Mouse (Mus musculus) effector memory CD4-positive, alpha-beta T cell, adult 7 months (primary cell): ENCODE results near the gene Gm18596. TPM values are rescaled to one million over a fixed set of nuclear protein-coding genes. Genes with fewer than 3 reads are reported as not detected.

Experiments used
- polyA plus RNA-seq: library from polyadenylated mRNA; unstranded; fragments of 100-300 nt; shearing (Covaris generic); gene quantifications from one replicate; pipeline ENCODE4 v1.2.1, GENCODE M21; 2017

The Gm18596 gene
- not detected for polyA plus RNA-seq

DNA sequence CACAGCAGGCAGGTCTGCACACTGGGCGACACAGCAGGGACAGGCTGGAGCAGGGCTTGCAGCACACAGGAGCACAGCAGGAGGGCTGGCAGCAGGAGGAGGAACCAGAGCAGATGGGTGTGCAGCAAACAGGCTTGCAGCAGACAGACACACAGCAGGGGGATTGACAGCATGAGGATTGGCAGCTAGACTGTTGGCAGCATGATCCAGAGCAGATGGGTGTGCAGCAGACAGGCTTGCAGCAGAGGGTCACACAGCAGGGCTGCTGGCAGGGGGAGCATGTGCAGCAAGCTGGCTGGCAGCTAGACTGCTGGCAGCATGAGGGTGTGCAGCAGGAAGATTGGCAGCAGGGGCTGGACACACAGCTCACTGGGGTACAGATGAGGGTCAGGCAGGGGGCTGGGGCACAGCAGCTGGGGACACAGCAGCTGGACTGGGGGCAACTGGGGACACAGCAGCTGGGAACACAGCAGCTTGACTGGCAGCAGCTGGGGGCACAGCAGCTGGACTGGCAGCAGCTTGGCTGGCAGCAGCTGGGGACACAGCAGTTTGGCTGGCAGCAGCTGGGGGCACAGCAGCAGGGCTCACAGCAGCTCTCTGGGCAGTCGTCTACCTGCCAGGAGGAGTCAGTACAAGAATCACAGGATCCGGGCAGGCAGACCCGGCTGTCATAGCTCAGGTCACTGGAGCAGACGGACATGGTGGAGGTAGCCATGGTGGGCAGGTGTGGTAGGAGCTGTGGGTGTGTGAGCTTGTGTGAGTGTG is at the start of gene Gm18596:
Gm18596 (minus strand) TSS at position 715 of the 765 bp plus-strand sequence.

DNA sequence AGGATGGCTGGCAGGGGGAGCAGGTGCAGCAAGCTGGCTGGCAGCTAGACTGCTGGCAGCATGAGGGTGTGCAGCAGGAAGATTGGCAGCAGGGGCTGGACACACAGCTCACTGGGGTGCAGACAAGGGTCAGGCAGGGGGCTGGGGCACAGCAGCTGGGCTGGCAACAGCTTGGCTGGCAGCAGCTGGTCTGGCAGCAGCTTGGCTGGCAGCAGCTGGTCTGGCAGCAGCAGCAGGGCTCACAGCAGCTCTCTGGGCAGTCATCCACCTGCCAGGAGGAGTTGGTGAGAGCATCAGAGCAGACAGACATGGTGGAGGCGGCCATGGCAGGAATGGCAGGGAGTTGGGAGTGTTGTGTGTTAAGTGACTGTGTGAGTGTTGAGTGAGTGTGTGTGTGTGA is 45.4 kb upstream of the Gm18596 start, which contains the start of gene Gm7137:
Gm7137 (minus strand) TSS at position 325 of the 400 bp plus-strand sequence.

DNA sequence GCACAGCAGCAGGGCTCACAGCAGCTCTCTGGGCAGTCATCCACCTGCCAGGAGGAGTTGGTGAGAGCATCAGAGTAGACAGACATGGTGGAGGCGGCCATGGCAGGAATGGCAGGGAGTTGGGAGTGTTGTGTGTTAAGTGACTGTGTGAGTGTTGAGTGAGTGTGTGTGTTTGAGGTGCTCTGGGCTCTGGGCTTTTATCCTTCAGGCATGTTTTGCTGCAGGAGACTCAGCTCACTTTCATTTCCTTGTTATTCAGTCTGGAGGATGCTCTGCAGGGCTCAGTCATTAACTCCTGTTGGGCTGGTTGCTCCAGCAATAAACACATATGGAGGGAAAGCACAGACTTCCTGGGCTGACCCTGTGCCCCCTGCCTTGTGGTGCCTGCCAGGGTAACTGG is 40.0 kb upstream of the Gm18596 start, which contains the start of gene Gm3250:
Gm3250 (minus strand) TSS at position 101 of the 400 bp plus-strand sequence.

DNA sequence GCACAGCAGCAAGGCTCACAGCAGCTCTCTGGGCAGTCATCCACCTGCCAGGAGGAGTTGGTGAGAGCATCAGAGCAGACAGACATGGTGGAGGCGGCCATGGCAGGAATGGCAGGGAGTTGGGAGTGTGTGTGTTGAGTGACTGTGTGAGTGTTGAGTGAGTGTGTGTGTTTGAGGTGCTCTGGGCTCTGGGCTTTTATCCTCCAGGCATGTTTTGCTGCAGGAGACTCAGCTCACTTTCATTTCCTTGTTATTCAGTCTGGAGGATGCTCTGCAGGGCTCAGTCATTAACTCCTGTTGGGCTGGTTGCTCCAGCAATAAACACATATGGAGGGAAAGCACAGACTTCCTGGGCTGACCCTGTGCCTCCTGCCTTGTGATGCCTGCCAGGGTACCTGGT is 34.4 kb upstream of the Gm18596 start, which contains the start of gene Gm7138:
Gm7138 (minus strand) TSS at position 101 of the 400 bp plus-strand sequence.

GRCm38 (mm10) chr10:77771225-77771624 is 28.8 kb upstream of the Gm18596 start, which contains the start of gene Gm3238:
Gm3238 (minus strand) TSS chr10:77771325.

DNA sequence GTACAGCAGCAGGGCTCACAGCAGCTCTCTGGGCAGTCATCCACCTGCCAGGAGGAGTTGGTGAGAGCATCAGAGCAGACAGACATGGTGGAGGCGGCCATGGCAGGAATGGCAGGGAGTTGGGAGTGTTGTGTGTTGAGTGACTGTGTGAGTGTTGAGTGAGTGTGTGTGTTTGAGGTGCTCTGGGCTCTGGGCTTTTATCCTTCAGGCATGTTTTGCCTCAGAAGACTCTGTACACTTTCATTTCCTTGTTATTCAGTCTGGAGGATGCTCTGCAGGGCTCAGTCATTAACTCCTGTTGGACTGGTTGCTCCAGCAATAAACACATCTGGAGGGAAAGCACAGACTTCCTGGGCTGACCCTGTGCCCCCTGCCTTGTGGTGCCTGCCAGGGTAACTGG is 17.1 kb upstream of the Gm18596 start, which contains the start of gene Gm3233:
Gm3233 (minus strand) TSS at position 101 of the 400 bp plus-strand sequence.

GRCm38 (mm10) chr10:77751254-77751653 is 8.8 kb upstream of the Gm18596 start, which contains the start of gene Gm9736:
Gm9736 (minus strand) TSS chr10:77751354.

GRCm38 (mm10) chr10:77726186-77726585 is 16.3 kb downstream of the Gm18596 start, which contains the start of gene Gm10100:
Gm10100 (plus strand) TSS chr10:77726486.

GRCm38 (mm10) chr10:77720299-77720698 is 22.1 kb downstream of the Gm18596 start, which contains the start of gene Krtap12-1:
Krtap12-1 (plus strand) TSS chr10:77720599.

DNA sequence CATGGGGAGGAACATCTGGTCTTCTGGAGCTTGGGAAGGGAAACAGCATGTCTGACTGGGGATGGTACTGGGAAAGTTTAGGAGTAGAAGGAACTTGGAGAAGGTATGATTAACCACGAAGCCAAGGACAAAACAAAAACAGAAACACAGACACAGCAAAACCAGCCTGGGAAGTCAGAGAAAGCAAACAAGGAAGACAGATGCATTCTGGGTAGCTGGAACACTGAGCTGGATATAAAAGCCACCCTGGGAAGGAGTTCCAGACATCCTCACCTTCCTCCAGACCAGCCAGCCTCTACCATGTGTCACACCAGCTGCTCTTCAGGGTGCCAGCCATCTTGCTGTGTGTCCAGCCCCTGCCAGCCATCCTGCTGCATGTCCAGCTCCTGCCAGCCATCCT is 26.9 kb downstream of the Gm18596 start, which contains the start of gene Gm10142:
Gm10142 (plus strand) TSS at position 301 of the 400 bp plus-strand sequence.

GRCm38 (mm10) chr10:77711157-77711556 is 31.3 kb downstream of the Gm18596 start, which contains the start of gene Gm10024:
Gm10024 (plus strand) TSS chr10:77711457.

DNA sequence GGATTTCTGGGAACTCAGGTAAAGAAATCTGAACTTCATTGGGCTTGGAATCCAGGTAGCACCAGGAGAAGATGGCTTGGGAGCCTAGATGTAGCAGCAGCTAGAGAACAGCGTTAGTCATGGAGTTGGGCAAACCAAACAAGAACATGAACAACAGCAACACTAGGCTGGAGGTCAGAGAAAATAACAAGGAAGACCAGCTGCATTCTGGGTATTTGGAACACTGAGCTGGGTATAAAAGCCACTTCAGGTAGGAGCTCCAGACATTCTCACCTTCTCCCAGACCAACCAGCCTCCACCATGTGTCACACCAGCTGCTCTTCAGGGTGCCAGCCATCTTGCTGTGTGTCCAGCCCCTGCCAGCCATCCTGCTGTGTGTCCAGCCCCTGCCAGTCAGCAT is 36.1 kb downstream of the Gm18596 start, which contains the start of gene Gm10272:
Gm10272 (plus strand) TSS at position 301 of the 400 bp plus-strand sequence.

GRCm38 (mm10) chr10:77697133-77697532 is 45.3 kb downstream of the Gm18596 start, which contains the start of gene Gm9508:
Gm9508 (minus strand) TSS chr10:77697233.

Other genes with a start within 250 kb of the Gm18596 start
- gene Fam207a, start 226.9 kb downstream of the Gm18596 start, polyA plus RNA-seq, result 27.1 TPM
- 617 TPM for gene Itgb2, start 212.4 kb downstream of the Gm18596 start, polyA plus RNA-seq
- gene Pttg1ip, start 160.9 kb downstream of the Gm18596 start, polyA plus RNA-seq, result 91.7 TPM
- 96.7 TPM for gene Sumo3, start 136.5 kb downstream of the Gm18596 start, polyA plus RNA-seq
- not detected for gene Gm49325, start 136.4 kb downstream of the Gm18596 start, polyA plus RNA-seq
- gene Ube2g2, start 120.4 kb downstream of the Gm18596 start, polyA plus RNA-seq, result 65.3 TPM
- gene Tspear, start 56.1 kb downstream of the Gm18596 start, polyA plus RNA-seq, result 0.37 TPM
- gene Gm19402, start 51.9 kb downstream of the Gm18596 start, polyA plus RNA-seq, result not detected
- gene Gm9508, start 45.4 kb downstream of the Gm18596 start, polyA plus RNA-seq, result not detected
- gene Gm10272, start 36.0 kb downstream of the Gm18596 start, polyA plus RNA-seq, result not detected
- gene Gm10024, start 31.2 kb downstream of the Gm18596 start, polyA plus RNA-seq, result not detected
- not detected for gene Gm10142, start 26.8 kb downstream of the Gm18596 start, polyA plus RNA-seq
- gene Krtap12-1, start 22.0 kb downstream of the Gm18596 start, polyA plus RNA-seq, result not detected
- gene Gm10100, start 16.2 kb downstream of the Gm18596 start, polyA plus RNA-seq, result not detected
- not detected for gene Gm9736, start 8.7 kb upstream of the Gm18596 start, polyA plus RNA-seq
- not detected for gene Gm3233, start 17.0 kb upstream of the Gm18596 start, polyA plus RNA-seq
- not detected for gene Gm3238, start 28.7 kb upstream of the Gm18596 start, polyA plus RNA-seq
- gene Gm7138, start 34.3 kb upstream of the Gm18596 start, polyA plus RNA-seq, result not detected
- not detected for gene Gm3250, start 39.9 kb upstream of the Gm18596 start, polyA plus RNA-seq
- gene Gm7137, start 45.6 kb upstream of the Gm18596 start, polyA plus RNA-seq, result not detected
- not detected for gene Gm9639, start 52.4 kb upstream of the Gm18596 start, polyA plus RNA-seq
- not detected for gene Gm19668, start 56.5 kb upstream of the Gm18596 start, polyA plus RNA-seq
- gene Gm9507, start 69.2 kb upstream of the Gm18596 start, polyA plus RNA-seq, result not detected
- gene Gm2696, start 72.0 kb upstream of the Gm18596 start, polyA plus RNA-seq, result not detected
- gene Krtap10-4, start 84.5 kb upstream of the Gm18596 start, polyA plus RNA-seq, result not detected
- not detected for gene Krtap10-10, start 93.3 kb upstream of the Gm18596 start, polyA plus RNA-seq
- gene Gm36176, start 104.2 kb upstream of the Gm18596 start, polyA plus RNA-seq, result not detected
- gene Gm10318, start 110.2 kb upstream of the Gm18596 start, polyA plus RNA-seq, result not detected
- gene Gm3285, start 119.3 kb upstream of the Gm18596 start, polyA plus RNA-seq, result not detected
- gene Lrrc3, start 159.9 kb upstream of the Gm18596 start, polyA plus RNA-seq, result 0.32 TPM
- gene Trpm2, start 227.9 kb upstream of the Gm18596 start, polyA plus RNA-seq, result 1.1 TPM
- 11.6 TPM for gene 1810043G02Rik, start 235.9 kb upstream of the Gm18596 start, polyA plus RNA-seq